Mouse (Mus musculus): ENCODE data around the gene Ehbp1. TPM values are rescaled to one million over a fixed set of nuclear protein-coding genes. Genes with fewer than 3 reads are reported as not detected.
A peak's percentile ranks its signal among the peaks of the same experiment; 100 is the strongest.

Ehbp1 gene
- polyA plus RNA-seq, 1 experiment from 2014 or later, result 21.7 TPM

DNA sequence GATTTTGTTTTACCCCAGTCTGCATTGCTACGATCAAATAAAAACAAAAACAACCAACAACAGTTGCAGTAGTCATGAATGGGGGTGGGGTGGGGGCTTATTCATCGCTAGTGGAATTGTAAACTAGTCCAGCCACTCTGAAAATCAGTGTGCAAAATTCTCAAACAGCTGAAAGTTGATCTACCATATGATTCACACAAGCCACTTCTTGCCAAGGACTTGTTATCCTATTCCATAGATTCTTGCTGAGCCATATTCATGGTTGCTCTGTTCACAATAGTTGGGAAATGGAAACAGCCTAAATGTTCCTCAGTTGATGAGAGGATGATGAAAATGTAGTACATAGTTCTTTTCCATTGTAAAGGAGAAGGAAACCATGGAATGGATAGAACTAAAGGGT is 24.4 kb upstream of the Ehbp1 start:
- no peak overlapping the region for H3K4me3 ChIP-seq (ENCODE audit: low read depth, low read length)
- no peaks in the 10 kb centered on the region for H3K9me3 ChIP-seq (ENCODE audit: control insufficient read depth, low read depth, low read length)
- WGBS, result 85% methylated on average over 2 of the region's 2 CpGs
- no peak overlapping the region for H3K4me2 ChIP-seq (replicated peaks; ENCODE audit: low read depth, low read length)
- no peaks in the 10 kb centered on the region for H3K27me3 ChIP-seq (ENCODE audit: control insufficient read depth, insufficient read depth, low read length)
- no peak for ATAC-seq (ENCODE audit: insufficient number of reproducible peaks, insufficient read depth, low FRiP score, low read depth)
- H3K4me1 ChIP-seq (ENCODE audit: control insufficient read depth, insufficient read depth, low read length), result no peaks in the 10 kb centered on the region
- no peaks in the 10 kb centered on the region for H3K36me3 ChIP-seq (ENCODE audit: control insufficient read depth, insufficient read depth, low read length)
- no peak overlapping the region for H3K9ac ChIP-seq (replicated peaks; ENCODE audit: low read depth, low read length)
- no peak overlapping the region for H3K27ac ChIP-seq (ENCODE audit: low read length)

DNA sequence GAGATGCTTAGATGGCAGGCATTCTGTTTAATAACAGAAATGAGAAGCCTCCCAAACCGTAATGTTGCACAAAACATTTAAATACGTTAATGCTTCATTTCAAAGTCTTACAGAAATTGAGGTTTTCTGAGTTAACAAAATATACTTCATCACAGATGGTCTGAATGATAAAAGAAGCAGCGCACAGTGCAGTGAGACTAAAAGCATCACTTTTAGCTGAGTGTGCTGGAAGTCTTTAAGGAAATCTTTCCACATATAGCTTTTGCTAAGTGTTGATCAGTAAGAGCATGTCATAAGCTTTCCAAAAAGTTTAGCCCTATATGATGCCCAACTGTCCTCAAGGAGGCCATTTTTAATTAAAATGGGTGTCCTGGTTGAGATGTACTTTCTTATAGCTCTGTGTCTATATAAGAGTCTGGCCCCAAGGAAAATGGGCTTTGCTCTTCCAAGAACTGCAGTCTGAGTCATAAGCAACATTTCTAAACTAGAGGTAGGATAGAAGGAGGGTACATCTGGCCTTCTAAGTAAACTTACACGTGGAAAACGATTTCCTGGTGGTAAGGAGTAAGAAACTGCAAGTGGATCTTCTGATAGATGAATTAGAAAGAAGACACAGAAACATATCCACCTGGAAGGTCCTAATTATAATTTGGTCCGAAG is 12.0 kb upstream of the Ehbp1 start:
- H3K4me1 ChIP-seq (ENCODE audit: control insufficient read depth, insufficient read depth, low read length), result no peaks in the 10 kb centered on the region
- no peak overlapping the region for H3K4me3 ChIP-seq (ENCODE audit: low read depth, low read length)
- H3K9me3 ChIP-seq (ENCODE audit: control insufficient read depth, low read depth, low read length), result no peaks in the 10 kb centered on the region
- H3K9ac ChIP-seq (replicated peaks; ENCODE audit: low read depth, low read length), result no peak overlapping the region
- 81% methylated on average over 6 of the region's 6 CpGs for WGBS
- H3K27me3 ChIP-seq (ENCODE audit: control insufficient read depth, insufficient read depth, low read length), result no peaks in the 10 kb centered on the region
- H3K36me3 ChIP-seq (ENCODE audit: control insufficient read depth, insufficient read depth, low read length), result no peaks in the 10 kb centered on the region
- H3K27ac ChIP-seq (ENCODE audit: low read length), result no peak overlapping the region
- no peak overlapping the region for H3K4me2 ChIP-seq (replicated peaks; ENCODE audit: low read depth, low read length)
- no peak for ATAC-seq (ENCODE audit: insufficient number of reproducible peaks, insufficient read depth, low FRiP score, low read depth)

- ATAC-seq (ENCODE audit: insufficient number of reproducible peaks, insufficient read depth, low FRiP score, low read depth), result no peak; the same call in 1 of the 2 replicates
- WGBS, result 58% methylated on average over 2 of the region's 2 CpGs
- no peak overlapping the region for H3K27ac ChIP-seq (ENCODE audit: low read length)
- H3K4me1 ChIP-seq (ENCODE audit: control insufficient read depth, insufficient read depth, low read length), result peaks cover 12% of the 10 kb centered on the region; the same call in 1 of the 2 replicates
- no peaks in the 10 kb centered on the region for H3K36me3 ChIP-seq (ENCODE audit: control insufficient read depth, insufficient read depth, low read length)
- H3K27me3 ChIP-seq (ENCODE audit: control insufficient read depth, insufficient read depth, low read length), result no peaks in the 10 kb centered on the region
- no peak overlapping the region for H3K4me3 ChIP-seq (ENCODE audit: low read depth, low read length)
- no peak overlapping the region for H3K4me2 ChIP-seq (replicated peaks; ENCODE audit: low read depth, low read length)
- no peaks in the 10 kb centered on the region for H3K9me3 ChIP-seq (ENCODE audit: control insufficient read depth, low read depth, low read length)
- no peak overlapping the region for H3K9ac ChIP-seq (replicated peaks; ENCODE audit: low read depth, low read length)
These were observed 7.9 kb upstream of the Ehbp1 start for GRCm38 (mm10) chr11:22349945-22350344.

DNA sequence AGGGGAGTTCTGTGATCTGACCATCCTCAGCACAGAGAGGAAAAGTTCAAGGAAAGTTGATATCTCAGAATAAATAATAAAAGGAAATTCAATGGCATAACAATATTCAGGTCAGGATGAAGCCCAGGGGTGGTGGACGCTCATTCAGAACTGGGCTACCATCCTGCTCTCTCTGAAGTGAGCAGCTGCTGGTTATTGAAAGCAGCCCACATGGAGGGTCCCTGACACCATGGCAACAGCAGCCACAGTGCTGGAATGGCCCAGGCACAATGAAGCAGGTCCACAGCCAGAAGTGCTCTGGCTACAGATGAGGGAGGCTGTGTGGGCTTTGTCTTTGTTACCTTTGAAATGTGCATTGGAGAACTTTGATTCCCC is 6.4 kb upstream of the Ehbp1 start:
- no peaks in the 10 kb centered on the region for H3K27me3 ChIP-seq (ENCODE audit: control insufficient read depth, insufficient read depth, low read length)
- H3K36me3 ChIP-seq (ENCODE audit: control insufficient read depth, insufficient read depth, low read length), result no peaks in the 10 kb centered on the region
- peak overlapping the region; percentile 72; the same call in 1 of the 2 replicates for H3K27ac ChIP-seq (ENCODE audit: low read length)
- WGBS, result 55% methylated on average over 1 of the region's 1 CpGs
- ATAC-seq (ENCODE audit: insufficient number of reproducible peaks, insufficient read depth, low FRiP score, low read depth), result no peak
- H3K4me2 ChIP-seq (replicated peaks; ENCODE audit: low read depth, low read length), result no peak overlapping the region
- no peak overlapping the region for H3K4me3 ChIP-seq (ENCODE audit: low read depth, low read length)
- H3K9ac ChIP-seq (replicated peaks; ENCODE audit: low read depth, low read length), result no peak overlapping the region
- peaks cover 12% of the 10 kb centered on the region; the same call in 1 of the 2 replicates for H3K4me1 ChIP-seq (ENCODE audit: control insufficient read depth, insufficient read depth, low read length)
- no peaks in the 10 kb centered on the region for H3K9me3 ChIP-seq (ENCODE audit: control insufficient read depth, low read depth, low read length)

- WGBS, result 35% methylated on average over 13 of the region's 13 CpGs
- H3K27me3 ChIP-seq (ENCODE audit: control insufficient read depth, insufficient read depth, low read length), result no peaks in the 10 kb centered on the region
- H3K4me3 ChIP-seq (ENCODE audit: low read depth, low read length), result no peak overlapping the region
- no peaks in the 10 kb centered on the region for H3K9me3 ChIP-seq (ENCODE audit: control insufficient read depth, low read depth, low read length)
- H3K36me3 ChIP-seq (ENCODE audit: control insufficient read depth, insufficient read depth, low read length), result no peaks in the 10 kb centered on the region
- no peak overlapping the region for H3K4me2 ChIP-seq (replicated peaks; ENCODE audit: low read depth, low read length)
- peak; percentile 67; the same call in 1 of the 2 replicates for ATAC-seq (ENCODE audit: insufficient number of reproducible peaks, insufficient read depth, low FRiP score, low read depth)
- H3K4me1 ChIP-seq (ENCODE audit: control insufficient read depth, insufficient read depth, low read length), result peaks cover 12% of the 10 kb centered on the region; the same call in 1 of the 2 replicates
- peak overlapping the region; percentile 72; the same call in 1 of the 2 replicates for H3K27ac ChIP-seq (ENCODE audit: low read length)
- no peak overlapping the region for H3K9ac ChIP-seq (replicated peaks; ENCODE audit: low read depth, low read length)
These were observed 5.8 kb upstream of the Ehbp1 start for GRCm38 (mm10) chr11:22347651-22348535.

GRCm38 (mm10) chr11:22327302-22327910 is 14.7 kb downstream of the Ehbp1 start:
- no peaks in the 10 kb centered on the region for H3K27me3 ChIP-seq (ENCODE audit: control insufficient read depth, insufficient read depth, low read length)
- no peak overlapping the region for H3K27ac ChIP-seq (ENCODE audit: low read length)
- H3K4me1 ChIP-seq (ENCODE audit: control insufficient read depth, insufficient read depth, low read length), result no peaks in the 10 kb centered on the region
- ATAC-seq (ENCODE audit: insufficient number of reproducible peaks, insufficient read depth, low FRiP score, low read depth), result no peak
- H3K36me3 ChIP-seq (ENCODE audit: control insufficient read depth, insufficient read depth, low read length), result no peaks in the 10 kb centered on the region
- 65% methylated on average over 2 of the region's 2 CpGs for WGBS
- no peak overlapping the region for H3K4me3 ChIP-seq (ENCODE audit: low read depth, low read length)
- H3K9ac ChIP-seq (replicated peaks; ENCODE audit: low read depth, low read length), result no peak overlapping the region
- no peaks in the 10 kb centered on the region for H3K9me3 ChIP-seq (ENCODE audit: control insufficient read depth, low read depth, low read length)
- H3K4me2 ChIP-seq (replicated peaks; ENCODE audit: low read depth, low read length), result no peak overlapping the region

DNA sequence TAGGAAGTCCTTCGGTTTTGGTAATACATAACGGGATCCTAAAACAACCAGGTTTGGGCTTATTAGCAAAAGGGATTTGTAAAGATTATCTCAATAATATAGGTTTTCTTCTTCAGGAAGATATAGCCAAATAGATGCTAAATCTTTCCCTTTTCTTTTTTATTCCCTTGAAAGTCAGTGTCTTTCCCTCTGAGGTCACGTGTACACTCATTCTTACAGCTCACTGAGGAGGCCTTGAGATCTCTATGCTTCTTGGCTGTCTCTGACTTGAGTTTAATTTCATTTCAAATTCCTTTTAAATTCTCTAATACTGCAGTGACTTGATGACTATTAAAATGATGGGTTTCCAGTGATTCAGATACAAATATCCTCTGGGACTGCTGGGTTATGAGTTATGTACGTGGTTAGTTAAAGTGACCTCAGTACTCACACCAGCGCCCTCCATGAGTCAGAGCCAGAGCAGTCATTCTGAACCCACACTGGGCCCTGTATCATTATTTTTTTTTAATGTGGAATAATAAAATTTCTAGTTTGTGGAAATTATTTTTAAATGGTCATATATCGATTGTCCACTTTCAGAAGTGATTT is 24.2 kb downstream of the Ehbp1 start:
- H3K9ac ChIP-seq (replicated peaks; ENCODE audit: low read depth, low read length), result no peak overlapping the region
- H3K4me1 ChIP-seq (ENCODE audit: control insufficient read depth, insufficient read depth, low read length), result no peaks in the 10 kb centered on the region
- no peak for ATAC-seq (ENCODE audit: insufficient number of reproducible peaks, insufficient read depth, low FRiP score, low read depth)
- no peaks in the 10 kb centered on the region for H3K27me3 ChIP-seq (ENCODE audit: control insufficient read depth, insufficient read depth, low read length)
- no peak overlapping the region for H3K4me3 ChIP-seq (ENCODE audit: low read depth, low read length)
- no peaks in the 10 kb centered on the region for H3K9me3 ChIP-seq (ENCODE audit: control insufficient read depth, low read depth, low read length)
- WGBS, result 90% methylated on average over 6 of the region's 6 CpGs
- no peak overlapping the region for H3K27ac ChIP-seq (ENCODE audit: low read length)
- H3K36me3 ChIP-seq (ENCODE audit: control insufficient read depth, insufficient read depth, low read length), result no peaks in the 10 kb centered on the region
- no peak overlapping the region for H3K4me2 ChIP-seq (replicated peaks; ENCODE audit: low read depth, low read length)

DNA sequence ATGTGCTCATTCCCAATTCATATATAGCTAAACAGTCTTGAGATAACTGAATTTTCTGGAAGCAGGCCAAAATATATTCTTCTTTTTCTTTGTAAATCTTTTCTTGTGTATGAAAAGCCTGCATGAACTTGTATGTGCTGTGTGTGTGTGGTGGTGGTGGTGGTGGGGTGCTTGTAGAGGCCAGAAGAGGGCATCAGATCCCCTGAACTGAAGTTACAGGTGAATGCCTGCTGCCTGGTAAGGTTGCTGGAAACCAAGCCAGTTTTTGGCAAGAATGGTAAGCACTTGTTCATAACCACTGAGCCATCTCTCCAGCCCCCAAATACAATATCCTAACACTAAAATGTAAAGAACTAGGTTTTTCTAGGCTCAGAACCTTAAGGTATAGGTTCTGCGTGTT is 26.3 kb downstream of the Ehbp1 start:
- Histone ChIP-seq H3K4me2 (replicated peaks; ENCODE audit: low read depth, low read length) (no peak overlapping the region), H3K9ac (replicated peaks; ENCODE audit: low read depth, low read length) (no peak overlapping the region), H3K4me1 (ENCODE audit: control insufficient read depth, insufficient read depth, low read length) (no peaks in the 10 kb centered on the region), H3K36me3 (ENCODE audit: control insufficient read depth, insufficient read depth, low read length) (no peaks in the 10 kb centered on the region), H3K27me3 (ENCODE audit: control insufficient read depth, insufficient read depth, low read length) (no peaks in the 10 kb centered on the region), H3K4me3 (ENCODE audit: low read depth, low read length) (no peak overlapping the region), H3K9me3 (ENCODE audit: control insufficient read depth, low read depth, low read length) (no peaks in the 10 kb centered on the region), H3K27ac (ENCODE audit: low read length) (no peak overlapping the region)
- WGBS, result 88% methylated on average over 1 of the region's 1 CpGs
- ATAC-seq (ENCODE audit: insufficient number of reproducible peaks, insufficient read depth, low FRiP score, low read depth), result no peak
